Mouse (Mus musculus) thymus, adult 2 months (tissue): ENCODE data around the gene Glis2. TPM values are rescaled to one million over a fixed set of nuclear protein-coding genes. Genes with fewer than 3 reads are reported as not detected.

Experiments used
- DNase-seq: peaks from one replicate; pipeline ENCODE4 v3.0.0; 2021
- H3K27ac ChIP-seq: fragments of 200-500 bp; 2 replicates; pipeline ENCODE4 v1.5.1; 2012; ENCODE audit warnings: low read length, control low read depth; ENCODE audit not compliant: control insufficient read depth, insufficient read depth
- H3K27me3 ChIP-seq: fragments of 200-500 bp; 2 replicates; pipeline ENCODE4 v1.6.1; 2012; ENCODE audit warnings: mild to moderate bottlenecking, low read length, moderate library complexity, mixed read lengths; ENCODE audit not compliant: control insufficient read depth, insufficient read depth
- H3K36me3 ChIP-seq: fragments of 200-500 bp; 2 replicates; pipeline ENCODE4 v1.6.1; 2012; ENCODE audit warnings: mild to moderate bottlenecking, low read length, moderate library complexity; ENCODE audit not compliant: control insufficient read depth, insufficient read depth
- H3K4me1 ChIP-seq: fragments of 200-500 bp; replicated peaks from 2 replicates; pipeline ENCODE4 v1.6.1; 2012; ENCODE audit warnings: low read length; ENCODE audit not compliant: control insufficient read depth, insufficient read depth
- H3K4me3 ChIP-seq: fragments of 200-500 bp; 2 replicates; pipeline ENCODE4 v1.5.1; 2012; ENCODE audit warnings: mild to moderate bottlenecking, low read length, control low read depth, moderate library complexity; ENCODE audit not compliant: control insufficient read depth, insufficient read depth
- CTCF ChIP-seq: fragments of 200-500 bp; IDR thresholded peaks from 2 replicates; pipeline ENCODE4 v1.5.1; 2012; ENCODE audit warnings: mild to moderate bottlenecking, control low read depth, low read length, moderate library complexity, borderline replicate concordance; ENCODE audit not compliant: control insufficient read depth, poor library complexity, insufficient read depth; ENCODE audit errors: extremely low read depth
- POLR2A ChIP-seq: fragments of 200-500 bp; IDR thresholded peaks from 2 replicates; pipeline ENCODE4 v1.6.1; 2012; ENCODE audit warnings: mild to moderate bottlenecking, low read length, control low read depth, moderate library complexity; ENCODE audit not compliant: control insufficient read depth, poor library complexity, insufficient read depth; ENCODE audit errors: extremely low read depth
- WGBS: fragments of 180-500 bp; shearing (Covaris S2); methylation state at CpG from one replicate; pipeline ENCODE4 v1.1.7; 2018; 5-methylcytosine and 5-hydroxymethylcytosine counted together
- polyA plus RNA-seq: library from polyadenylated mRNA; depleted of rRNA; stranded (reverse); fragments of >200 nt; gene quantifications from 2 replicates; pipeline ENCODE4 v1.2.3, GENCODE M21; 2012

Gene Glis2
- polyA plus RNA-seq, 1 experiment, result 14.3 TPM

- Histone ChIP-seq H3K4me3 (no peak overlapping the region), H3K36me3 (no peaks in the 10 kb centered on the region), H3K27ac (no peak overlapping the region), H3K4me1 (peaks cover 19% of the 10 kb centered on the region), H3K27me3 (no peaks in the 10 kb centered on the region; the same call in 1 of the 2 replicates)
- WGBS, result 81% methylated on average over 3 of the region's 3 CpGs
- TF ChIP-seq CTCF, result no peak
- TF ChIP-seq POLR2A, result no peak
- DNase-seq, result no peak
Observed at GRCm38 (mm10) chr16:4596141-4596728, 1.7 kb downstream of the Glis2 start.

GRCm38 (mm10) chr16:4596836-4597235 lies 2.3 kb downstream of the Glis2 start:
- Histone ChIP-seq H3K36me3 (no peaks in the 10 kb centered on the region), H3K27ac (no peak overlapping the region), H3K4me1 (peaks cover 19% of the 10 kb centered on the region), H3K4me3 (no peak overlapping the region), H3K27me3 (no peaks in the 10 kb centered on the region; the same call in 1 of the 2 replicates)
- 94% methylated on average over 2 of the region's 2 CpGs for WGBS
- TF ChIP-seq CTCF (no peak), POLR2A (no peak)
- no peak for DNase-seq

GRCm38 (mm10) chr16:4597296-4597695 lies 2.8 kb downstream of the Glis2 start:
- WGBS, result 81% methylated on average over 7 of the region's 7 CpGs
- no peaks in the 10 kb centered on the region; the same call in 1 of the 2 replicates for H3K27me3 ChIP-seq
- no peak overlapping the region for H3K4me3 ChIP-seq
- TF ChIP-seq POLR2A (no peak), CTCF (no peak)
- no peak overlapping the region for H3K27ac ChIP-seq
- no peaks in the 10 kb centered on the region for H3K36me3 ChIP-seq
- no peak for DNase-seq
- peaks cover 19% of the 10 kb centered on the region for H3K4me1 ChIP-seq

- Histone ChIP-seq H3K36me3 (no peaks in the 10 kb centered on the region), H3K4me1 (peaks cover 18% of the 10 kb centered on the region), H3K27me3 (no peaks in the 10 kb centered on the region; the same call in 1 of the 2 replicates), H3K4me3 (no peak overlapping the region), H3K27ac (no peak overlapping the region)
- no peak for DNase-seq
- no peak for TF ChIP-seq POLR2A
- no peak for TF ChIP-seq CTCF
- 93% methylated on average over 5 of the region's 5 CpGs for WGBS
Observed at GRCm38 (mm10) chr16:4598041-4598440, 3.5 kb downstream of the Glis2 start.

GRCm38 (mm10) chr16:4598891-4599543 lies 4.5 kb downstream of the Glis2 start:
- Histone ChIP-seq H3K4me3 (no peak overlapping the region), H3K27ac (no peak overlapping the region), H3K36me3 (no peaks in the 10 kb centered on the region), H3K4me1 (peaks cover 8% of the 10 kb centered on the region), H3K27me3 (no peaks in the 10 kb centered on the region)
- TF ChIP-seq CTCF (no peak), POLR2A (no peak)
- no peak for DNase-seq
- WGBS, result 75% methylated on average over 6 of the region's 6 CpGs

GRCm38 (mm10) chr16:4599616-4600015 lies 5.1 kb downstream of the Glis2 start:
- 85% methylated on average over 3 of the region's 3 CpGs for WGBS
- H3K27ac ChIP-seq, result no peak overlapping the region
- H3K36me3 ChIP-seq, result no peaks in the 10 kb centered on the region
- no peak overlapping the region for H3K4me3 ChIP-seq
- peaks cover 8% of the 10 kb centered on the region for H3K4me1 ChIP-seq
- TF ChIP-seq POLR2A, result no peak
- TF ChIP-seq CTCF, result no peak
- no peaks in the 10 kb centered on the region for H3K27me3 ChIP-seq
- DNase-seq, result no peak
